Mouse (Mus musculus) intestine, embryonic 15.5 days (tissue): ENCODE measurements around the gene Kcnk16. TPM values are rescaled to one million over a fixed set of nuclear protein-coding genes. Genes with fewer than 3 reads are reported as not detected.

ENCODE experiments used
- ATAC-seq: fragments of 200-750 bp; cut with Nextera tagmentation; 2 replicates; pipeline ENCODE4 v1.8.0; 2017; ENCODE audit warnings: moderate TSS enrichment, moderate library complexity
- H3K27ac ChIP-seq: fragments of 300-500 bp; sonication (generic); 2 replicates; pipeline ENCODE4 v1.5.1; 2015; ENCODE audit warnings: mild to moderate bottlenecking, inconsistent platforms
- H3K27me3 ChIP-seq: fragments of 300-500 bp; sonication (generic); replicated peaks from 2 replicates; pipeline ENCODE4 v1.6.1; 2015; ENCODE audit warnings: inconsistent platforms
- H3K36me3 ChIP-seq: fragments of 300-500 bp; sonication (generic); 2 replicates; pipeline ENCODE4 v1.6.1; 2015; ENCODE audit warnings: inconsistent platforms
- H3K4me1 ChIP-seq: fragments of 300-500 bp; sonication (generic); replicated peaks from 2 replicates; pipeline ENCODE4 v1.6.1; 2015; ENCODE audit warnings: inconsistent platforms
- H3K4me2 ChIP-seq: fragments of 300-500 bp; sonication (generic); replicated peaks from 2 replicates; pipeline ENCODE4 v1.6.1; 2015; ENCODE audit warnings: mild to moderate bottlenecking, inconsistent platforms
- H3K4me3 ChIP-seq: fragments of 300-500 bp; sonication (generic); replicated peaks from 2 replicates; pipeline ENCODE4 v1.5.1; 2015; ENCODE audit warnings: inconsistent platforms
- H3K9ac ChIP-seq: fragments of 300-500 bp; sonication (generic); 2 replicates; pipeline ENCODE4 v1.6.1; 2015; ENCODE audit warnings: inconsistent platforms
- H3K9me3 ChIP-seq: fragments of 300-500 bp; sonication (generic); 2 replicates; pipeline ENCODE4 v1.6.1; 2016; ENCODE audit warnings: inconsistent platforms
- WGBS: fragments of 180-500 bp; shearing (Covaris S2); methylation state at CpG from one replicate; pipeline ENCODE4 v1.1.7; 2015; 5-methylcytosine and 5-hydroxymethylcytosine counted together
- polyA plus RNA-seq: library from polyadenylated mRNA; unstranded; fragments of >200 nt; fragmentation: Nextera tagmentation; extraction: Ambion mirVana; gene quantifications from 2 replicates; pipeline ENCODE4 v1.2.1, GENCODE M21; 2015

Kcnk16 gene
- polyA plus RNA-seq, 1 experiment from 2014 or later: 6.0 TPM

DNA sequence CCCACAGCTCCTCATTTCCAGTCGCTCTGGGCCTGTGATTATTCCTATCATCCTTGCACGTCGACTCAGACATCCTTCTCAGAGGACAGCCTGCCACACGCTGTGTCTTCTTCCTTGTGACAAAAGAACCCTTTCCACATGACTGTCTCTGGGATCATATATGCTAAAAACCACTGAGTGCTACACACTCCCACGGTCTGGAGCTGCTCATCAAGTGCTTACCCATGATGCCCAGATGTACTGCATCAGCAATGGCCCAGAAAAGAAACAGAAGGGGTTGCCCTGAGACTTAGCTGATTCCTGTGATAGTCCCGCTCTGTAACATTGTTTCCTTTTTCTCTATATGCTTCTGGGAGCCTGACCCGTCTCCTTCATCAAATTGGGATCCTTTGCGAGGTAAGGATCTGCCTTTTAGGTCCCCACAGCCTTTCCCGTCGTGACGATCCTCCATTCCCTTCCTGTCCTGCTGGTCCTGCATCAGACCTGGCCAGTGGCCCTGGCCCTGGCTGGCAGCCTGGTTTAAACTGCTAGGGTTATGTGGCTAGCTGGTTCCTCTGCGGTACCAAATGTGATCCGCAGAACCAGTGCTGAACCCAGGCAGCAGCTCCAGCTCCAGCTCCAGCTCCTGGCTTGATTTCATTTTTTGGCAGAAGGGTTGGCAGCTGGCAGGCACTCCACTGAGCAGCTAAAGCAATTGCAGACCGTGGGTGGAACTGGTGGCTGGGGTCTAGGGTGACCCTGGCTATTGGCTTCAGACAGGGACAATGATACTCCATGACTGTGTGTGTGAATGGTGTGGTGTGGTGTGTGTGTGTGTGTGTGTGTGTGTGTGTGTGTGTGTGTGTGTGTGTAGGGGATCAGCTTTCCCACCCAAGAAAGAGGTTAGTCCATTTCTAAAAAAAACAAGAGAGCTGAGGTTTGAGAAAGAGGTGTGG, 18.5 kb downstream of the Kcnk16 start:
- Histone ChIP-seq H3K27ac (no peak overlapping the region), H3K9me3 (no peaks in the 10 kb centered on the region), H3K9ac (no peak overlapping the region), H3K4me2 (no peak overlapping the region), H3K4me3 (no peak overlapping the region), H3K27me3 (no peaks in the 10 kb centered on the region), H3K36me3 (no peaks in the 10 kb centered on the region), H3K4me1 (no peaks in the 10 kb centered on the region)
- no peak for ATAC-seq
- 77% methylated on average over 14 of the region's 14 CpGs for WGBS

DNA sequence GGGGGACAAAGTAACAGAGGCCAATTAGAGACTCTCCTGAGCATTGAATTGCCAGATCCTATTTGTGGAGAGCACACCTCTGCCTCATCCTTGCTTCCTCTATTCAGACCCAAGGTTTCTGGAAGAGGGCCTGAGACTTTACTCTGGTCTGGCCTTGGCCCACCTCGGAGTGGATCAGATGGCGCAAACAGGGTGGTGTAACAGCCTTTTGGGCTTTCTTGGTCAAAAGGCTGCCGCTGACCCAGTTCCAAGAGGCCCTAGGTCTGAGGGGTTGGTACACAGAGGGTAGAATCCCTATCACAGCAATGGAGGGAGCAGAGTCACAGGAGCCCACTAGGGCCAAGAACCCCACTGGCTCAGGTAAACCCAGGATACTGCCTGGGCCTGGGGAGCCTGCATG, 21.0 kb downstream of the Kcnk16 start:
- Histone ChIP-seq H3K27me3 (no peaks in the 10 kb centered on the region), H3K9ac (no peak overlapping the region), H3K9me3 (no peaks in the 10 kb centered on the region), H3K36me3 (no peaks in the 10 kb centered on the region), H3K4me2 (no peak overlapping the region), H3K4me3 (no peak overlapping the region), H3K27ac (no peak overlapping the region), H3K4me1 (no peaks in the 10 kb centered on the region)
- 90% methylated on average over 3 of the region's 3 CpGs for WGBS
- no peak for ATAC-seq

DNA sequence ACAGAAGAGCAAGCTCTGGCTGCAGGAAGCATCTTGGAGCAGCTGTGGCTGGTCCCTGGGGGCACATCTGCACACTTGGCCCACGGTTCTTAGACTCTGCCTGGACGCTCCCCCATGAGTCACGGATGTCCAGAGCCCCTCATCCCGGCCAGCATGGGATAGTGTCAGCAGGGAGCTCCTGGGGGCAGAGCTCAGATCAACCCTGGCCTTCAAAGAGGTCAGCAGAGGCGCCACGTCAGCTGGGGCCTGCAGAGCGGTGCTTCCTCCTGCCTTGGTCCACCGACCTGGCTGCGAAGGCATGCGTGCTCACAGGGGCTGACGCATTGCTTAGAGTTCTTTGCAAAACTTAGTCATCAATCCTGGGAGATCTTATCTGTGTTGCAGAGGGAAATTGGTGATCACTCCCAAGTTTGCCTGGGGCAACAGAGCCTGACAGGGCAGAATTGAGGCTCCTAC, 22.2 kb downstream of the Kcnk16 start:
- no peaks in the 10 kb centered on the region for H3K27me3 ChIP-seq
- ATAC-seq: no peak
- 60% methylated on average over 11 of the region's 11 CpGs for WGBS
- no peak overlapping the region for H3K4me2 ChIP-seq
- H3K36me3 ChIP-seq: no peaks in the 10 kb centered on the region
- no peaks in the 10 kb centered on the region for H3K9me3 ChIP-seq
- no peaks in the 10 kb centered on the region for H3K4me1 ChIP-seq
- H3K27ac ChIP-seq: no peak overlapping the region
- H3K9ac ChIP-seq: no peak overlapping the region
- no peak overlapping the region for H3K4me3 ChIP-seq

DNA sequence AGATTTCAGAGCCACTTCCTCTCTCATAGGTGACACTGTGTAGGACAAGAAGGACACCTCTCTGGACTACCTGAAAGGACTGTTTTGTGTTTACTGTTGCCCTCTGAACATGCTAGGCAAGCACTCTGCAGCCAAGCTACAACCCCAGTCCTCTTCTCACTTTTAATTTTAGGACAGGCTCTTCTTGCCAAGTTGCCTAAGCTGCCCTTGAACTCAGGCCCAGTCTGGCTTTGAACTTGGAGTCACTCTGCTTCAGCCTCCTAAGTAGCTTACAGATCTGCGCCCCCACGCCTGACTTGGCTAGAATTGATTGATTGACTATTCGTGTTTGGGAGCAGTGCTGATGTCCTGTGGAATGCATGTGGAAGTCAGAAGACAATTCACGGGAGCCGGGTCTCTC, 23.1 kb downstream of the Kcnk16 start:
- Histone ChIP-seq H3K36me3 (no peaks in the 10 kb centered on the region), H3K27me3 (no peaks in the 10 kb centered on the region), H3K4me1 (no peaks in the 10 kb centered on the region), H3K4me3 (no peak overlapping the region), H3K9me3 (no peaks in the 10 kb centered on the region), H3K9ac (no peak overlapping the region), H3K27ac (no peak overlapping the region), H3K4me2 (no peak overlapping the region)
- WGBS: 77% methylated on average over 5 of the region's 5 CpGs
- no peak for ATAC-seq

DNA sequence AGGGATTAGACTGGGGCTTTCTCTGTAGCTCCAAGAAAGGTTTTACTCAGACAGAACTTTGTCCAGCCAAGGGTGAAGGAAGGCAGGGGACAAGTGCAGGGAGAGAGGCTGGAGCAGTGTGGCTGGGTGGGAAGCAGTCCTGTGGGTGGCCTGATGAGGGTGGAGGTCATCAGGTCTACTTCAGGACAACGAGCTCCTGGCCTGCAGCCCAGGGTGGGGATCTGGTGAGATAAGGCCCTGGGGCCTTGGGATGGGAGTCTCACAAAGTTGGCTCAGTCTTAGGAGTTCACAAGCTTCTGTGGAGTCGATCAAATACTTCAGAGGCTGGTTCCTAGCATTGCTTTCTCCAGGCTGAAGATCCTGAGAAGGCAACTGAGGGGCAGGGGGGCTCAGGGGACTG, 23.7 kb downstream of the Kcnk16 start:
- peak; percentile 23; the same call in 1 of the 2 replicates for ATAC-seq
- H3K27me3 ChIP-seq: no peaks in the 10 kb centered on the region
- WGBS: 43% methylated on average over 2 of the region's 2 CpGs
- no peaks in the 10 kb centered on the region for H3K36me3 ChIP-seq
- no peak overlapping the region for H3K4me3 ChIP-seq
- H3K9me3 ChIP-seq: no peaks in the 10 kb centered on the region
- no peak overlapping the region for H3K27ac ChIP-seq
- no peak overlapping the region for H3K9ac ChIP-seq
- H3K4me1 ChIP-seq: no peaks in the 10 kb centered on the region
- no peak overlapping the region for H3K4me2 ChIP-seq

DNA sequence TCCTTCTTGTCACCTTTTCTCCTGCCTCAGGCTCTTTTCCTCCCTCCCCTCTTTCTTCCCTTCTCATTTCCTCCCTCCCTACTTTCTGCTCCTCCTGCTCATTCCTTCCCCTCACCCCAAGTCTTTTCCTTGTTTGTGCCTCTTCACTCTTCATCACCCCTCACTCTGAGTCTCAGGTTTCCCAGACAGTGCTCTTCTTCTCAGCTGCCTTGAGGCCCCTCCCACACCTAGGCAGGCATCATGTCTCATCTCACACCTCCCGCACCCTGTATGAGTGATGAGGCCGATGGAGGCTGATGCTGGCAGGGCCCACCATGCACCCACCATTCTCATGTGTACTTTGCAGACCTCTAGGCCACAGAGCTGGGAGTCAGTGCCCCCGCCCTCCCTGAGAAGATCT, 25.8 kb downstream of the Kcnk16 start:
- no peaks in the 10 kb centered on the region for H3K4me1 ChIP-seq
- no peak overlapping the region for H3K4me2 ChIP-seq
- no peak overlapping the region for H3K9ac ChIP-seq
- H3K27ac ChIP-seq: no peak overlapping the region
- WGBS: 67% methylated on average over 3 of the region's 3 CpGs
- no peak overlapping the region for H3K4me3 ChIP-seq
- no peaks in the 10 kb centered on the region for H3K36me3 ChIP-seq
- H3K9me3 ChIP-seq: no peaks in the 10 kb centered on the region
- no peaks in the 10 kb centered on the region for H3K27me3 ChIP-seq
- no peak for ATAC-seq

DNA sequence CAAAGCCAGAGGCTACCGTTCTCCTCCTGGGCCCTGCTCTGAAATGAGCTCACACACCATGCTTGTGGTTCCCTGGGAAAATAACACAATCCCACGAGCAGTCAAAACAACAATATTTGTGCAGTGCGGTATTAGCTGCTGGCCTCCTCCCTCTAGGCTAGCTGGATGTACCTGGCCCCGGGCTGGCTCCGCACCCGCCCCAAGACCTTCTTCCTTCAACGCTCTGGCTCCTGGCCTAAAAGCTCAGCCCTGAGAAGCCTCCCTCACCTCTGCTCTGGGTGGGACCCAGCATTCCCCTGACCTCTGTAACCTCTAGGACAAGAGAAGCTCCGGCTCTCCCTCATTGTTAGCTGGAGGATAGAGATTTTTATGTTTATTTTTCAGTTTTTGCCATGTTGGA, 26.5 kb downstream of the Kcnk16 start:
- Histone ChIP-seq H3K9ac (no peak overlapping the region), H3K27me3 (no peaks in the 10 kb centered on the region), H3K4me1 (no peaks in the 10 kb centered on the region), H3K36me3 (no peaks in the 10 kb centered on the region), H3K4me3 (no peak overlapping the region), H3K4me2 (no peak overlapping the region), H3K27ac (no peak overlapping the region), H3K9me3 (no peaks in the 10 kb centered on the region)
- WGBS: 76% methylated on average over 8 of the region's 8 CpGs
- ATAC-seq: no peak

DNA sequence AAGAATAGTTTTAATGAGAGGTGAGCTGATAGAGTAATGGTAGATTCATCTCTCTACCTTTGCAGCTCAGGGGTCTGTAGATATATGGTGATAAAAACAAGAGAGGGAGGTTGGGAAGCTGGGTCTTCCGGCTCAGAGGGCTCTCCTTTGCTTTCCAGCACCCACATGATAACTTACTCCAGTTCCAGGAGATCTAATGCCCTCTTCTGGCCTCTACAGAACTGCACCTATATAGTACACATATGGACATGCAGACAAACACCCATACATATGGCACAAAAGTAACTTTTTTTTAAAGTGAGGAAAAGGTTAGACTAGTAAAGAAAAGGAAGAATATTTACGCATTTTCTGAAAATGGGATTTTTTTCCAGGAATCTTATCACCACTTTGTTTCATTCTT, 34.6 kb downstream of the Kcnk16 start:
- no peak overlapping the region for H3K4me2 ChIP-seq
- ATAC-seq: no peak
- no peak overlapping the region for H3K27ac ChIP-seq
- no peak overlapping the region for H3K9ac ChIP-seq
- no peaks in the 10 kb centered on the region for H3K9me3 ChIP-seq
- no peaks in the 10 kb centered on the region for H3K27me3 ChIP-seq
- H3K36me3 ChIP-seq: no peaks in the 10 kb centered on the region
- no peak overlapping the region for H3K4me3 ChIP-seq
- peaks cover 2% of the 10 kb centered on the region; the same call in 1 of the 2 replicates for H3K4me1 ChIP-seq
- 91% methylated on average over 2 of the region's 2 CpGs for WGBS

DNA sequence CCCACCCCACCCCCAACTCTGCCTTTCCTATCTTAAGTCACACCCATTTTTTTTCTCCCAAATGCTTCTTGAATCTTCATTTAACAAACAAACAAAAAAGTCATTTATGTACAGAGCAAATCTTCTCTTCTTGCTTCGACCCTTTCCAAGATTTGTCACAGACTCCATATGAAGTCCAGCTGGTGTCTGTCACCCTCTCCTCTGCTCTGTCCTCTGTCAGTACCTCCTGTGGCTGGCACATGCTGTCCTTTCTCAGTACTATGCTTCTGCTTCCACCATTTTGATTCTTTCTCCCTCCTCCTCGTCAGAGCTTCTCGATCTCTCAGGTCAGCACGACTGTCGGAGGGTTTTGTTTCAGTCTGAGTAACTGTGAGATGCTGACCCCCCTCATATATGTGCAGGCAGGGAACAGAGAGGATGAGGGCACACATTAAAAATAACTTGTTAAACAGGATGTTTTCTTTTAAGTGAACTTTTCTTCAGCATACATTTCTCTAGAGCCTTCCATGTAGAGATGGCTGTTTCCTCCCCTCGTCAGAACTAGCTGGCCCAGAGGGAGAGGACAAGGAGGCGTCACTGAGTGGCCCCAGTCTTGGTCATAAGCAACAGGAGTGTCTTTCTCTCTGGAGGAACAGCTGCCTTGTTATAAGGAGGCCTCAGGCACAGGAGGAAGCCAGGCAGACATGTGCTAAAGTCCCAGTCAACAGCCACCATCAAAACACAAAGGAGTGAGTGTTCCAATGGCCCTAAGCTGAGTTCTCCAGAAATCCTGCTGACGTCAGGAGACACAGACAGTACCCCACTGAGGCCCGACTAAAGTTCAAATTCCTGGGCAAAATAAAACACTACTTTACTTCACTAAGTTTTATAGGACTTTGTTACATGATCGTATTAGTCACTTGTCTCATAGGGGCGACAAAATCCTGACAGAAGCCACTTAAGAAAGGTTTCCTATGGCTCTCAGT, 35.7 kb downstream of the Kcnk16 start:
- no peak overlapping the region for H3K4me2 ChIP-seq
- no peaks in the 10 kb centered on the region for H3K36me3 ChIP-seq
- H3K9ac ChIP-seq: no peak overlapping the region
- WGBS: 65% methylated on average over 11 of the region's 11 CpGs
- peaks cover 5% of the 10 kb centered on the region for H3K4me1 ChIP-seq
- no peaks in the 10 kb centered on the region for H3K9me3 ChIP-seq
- H3K27me3 ChIP-seq: no peaks in the 10 kb centered on the region
- H3K4me3 ChIP-seq: no peak overlapping the region
- no peak for ATAC-seq
- H3K27ac ChIP-seq: no peak overlapping the region

DNA sequence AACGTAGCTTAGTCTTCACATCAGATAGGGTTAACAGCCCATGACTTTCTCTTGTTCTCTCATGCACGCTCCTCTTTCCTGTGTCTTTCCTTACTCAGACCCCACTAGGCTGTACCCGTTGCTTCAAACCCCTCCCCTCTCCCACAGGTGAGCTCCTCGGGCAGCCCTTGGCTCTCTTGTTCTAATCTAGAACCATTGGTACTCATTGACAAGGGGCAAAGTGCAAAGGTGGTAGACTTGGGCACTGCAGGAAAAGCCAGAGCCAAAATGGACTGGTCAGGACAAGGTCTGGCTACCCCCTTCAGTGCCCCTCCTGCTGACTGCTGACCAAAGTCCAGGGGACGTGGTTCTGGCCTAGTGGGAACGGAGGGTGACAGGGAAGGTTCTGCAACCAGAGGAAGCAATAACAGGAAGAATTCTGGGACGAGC, 38.9 kb downstream of the Kcnk16 start:
- ATAC-seq: peak; percentile 50
- Histone ChIP-seq H3K9me3 (no peaks in the 10 kb centered on the region), H3K27me3 (no peaks in the 10 kb centered on the region), H3K27ac (peak overlapping the region; percentile 81), H3K36me3 (no peaks in the 10 kb centered on the region), H3K9ac (no peak overlapping the region), H3K4me1 (peaks cover 14% of the 10 kb centered on the region), H3K4me2 (no peak overlapping the region), H3K4me3 (no peak overlapping the region)
- WGBS: 51% methylated on average over 7 of the region's 7 CpGs

DNA sequence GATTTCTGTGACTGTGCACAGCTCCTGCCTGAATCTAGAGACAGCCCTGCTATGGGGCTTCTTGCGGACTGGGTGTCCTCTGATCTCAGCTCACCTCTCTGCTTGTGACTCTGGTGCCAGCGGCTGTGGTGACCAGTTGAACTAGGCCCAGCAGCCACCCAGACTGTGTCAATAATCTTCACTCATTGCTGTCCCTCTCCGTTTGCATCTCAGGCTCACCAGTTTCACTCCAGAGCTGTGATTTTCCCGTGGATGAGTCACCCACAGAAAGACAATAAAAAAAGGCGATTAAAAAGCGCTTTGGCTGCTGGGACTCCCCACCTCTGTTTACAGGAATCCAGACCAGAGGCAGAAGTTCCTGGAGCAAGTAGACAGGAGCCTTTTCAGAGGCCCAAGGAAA, 39.6 kb downstream of the Kcnk16 start:
- Histone ChIP-seq H3K4me2 (no peak overlapping the region), H3K4me3 (no peak overlapping the region), H3K27ac (peak overlapping the region; percentile 81), H3K9me3 (no peaks in the 10 kb centered on the region), H3K9ac (no peak overlapping the region), H3K4me1 (peaks cover 19% of the 10 kb centered on the region), H3K27me3 (no peaks in the 10 kb centered on the region), H3K36me3 (no peaks in the 10 kb centered on the region)
- peak; percentile 30 for ATAC-seq
- WGBS: 42% methylated on average over 6 of the region's 6 CpGs

DNA sequence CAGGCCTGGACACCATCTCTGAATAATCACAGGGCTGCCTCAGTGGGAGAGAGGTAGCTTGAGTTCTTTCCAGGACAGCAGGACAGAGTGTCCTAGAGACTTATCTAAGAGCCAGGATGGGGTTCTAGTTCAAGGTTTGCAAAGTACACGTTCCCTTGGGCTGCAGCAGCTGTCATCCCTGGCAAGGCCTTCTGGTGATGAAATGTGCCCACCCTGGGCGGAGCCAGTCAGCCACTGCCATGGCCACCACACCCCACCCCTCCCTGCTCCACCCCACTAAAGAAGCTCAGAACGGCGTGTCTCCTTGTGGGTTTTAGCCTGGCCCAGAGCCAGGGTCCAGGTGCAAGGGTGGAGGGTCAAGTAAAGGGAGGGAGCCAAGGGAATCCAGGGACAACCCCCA, 40.7 kb downstream of the Kcnk16 start:
- 46% methylated on average over 4 of the region's 4 CpGs for WGBS
- ATAC-seq: no peak; the same call in 1 of the 2 replicates

More for the DNA sequence above, 40.7 kb downstream of the Kcnk16 start:
- peaks cover 20% of the 10 kb centered on the region for H3K4me1 ChIP-seq
- no peaks in the 10 kb centered on the region for H3K36me3 ChIP-seq
- H3K9ac ChIP-seq: no peak overlapping the region
- no peaks in the 10 kb centered on the region for H3K9me3 ChIP-seq
- H3K27me3 ChIP-seq: no peaks in the 10 kb centered on the region
- H3K4me2 ChIP-seq: no peak overlapping the region
- H3K4me3 ChIP-seq: no peak overlapping the region
- no peak overlapping the region for H3K27ac ChIP-seq
